Mouse (Mus musculus) erythroid progenitor cell, adult 5-6 weeks (primary cell): ENCODE results near the gene BC061212. TPM values are rescaled to one million over a fixed set of nuclear protein-coding genes. Genes with fewer than 3 reads are reported as not detected.
"Not testable (repeated sequence)": the region's sequence is repeated elsewhere in the genome, so short reads cannot be mapped to it uniquely, and the experiment has no call there.

Experiments used
- ATAC-seq: replicated peaks from 2 replicates; pipeline ENCODE4 v1.8.0; 2016; ENCODE audit warnings: moderate number of reproducible peaks, mild to moderate bottlenecking, moderate TSS enrichment, inconsistent platforms; ENCODE audit not compliant: poor library complexity, low FRiP score, severe bottlenecking
- total RNA-seq, 2 experiments: library from RNA; stranded (forward) in 1 of 2; stranded (reverse) in 1 of 2; fragments of 150-400 nt in 1 of 2; fragments of 186-747, 209-891 nt in 1 of 2; gene quantifications; 2 replicates each; pipeline versions ENCODE4 v1.2.3 to v1.2.4; 2015 to 2017; ENCODE audit warnings: low replicate concordance in 2 of 2

The BC061212 gene
- not detected in 2 replicates for total RNA-seq (2015; ENCODE audit: low replicate concordance)
- not detected in 2 replicates for total RNA-seq (2017; ENCODE audit: low replicate concordance)

DNA sequence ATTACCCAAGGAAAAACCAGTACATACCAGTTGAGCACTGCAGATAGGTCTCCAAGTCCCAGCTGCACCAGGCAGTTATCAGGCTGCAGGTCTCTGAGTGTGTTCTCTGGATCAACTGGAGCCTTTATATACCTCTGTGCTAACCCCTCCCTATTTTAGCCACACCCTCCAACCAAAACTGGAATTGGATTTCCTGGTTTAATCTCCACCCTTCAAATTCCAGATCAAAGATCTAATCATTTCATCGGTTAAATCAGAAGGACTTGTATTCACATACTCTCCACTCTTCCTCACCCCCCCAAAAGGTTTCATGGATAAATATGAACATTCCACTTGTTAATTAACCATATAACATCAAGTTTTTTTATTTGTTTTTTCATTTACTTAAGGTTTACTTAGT is at the start of gene BC061212:
Gene BC061212 (minus strand): TSS at position 101 of the 400 bp plus-strand sequence.
- not testable (repeated sequence) for ATAC-seq

DNA sequence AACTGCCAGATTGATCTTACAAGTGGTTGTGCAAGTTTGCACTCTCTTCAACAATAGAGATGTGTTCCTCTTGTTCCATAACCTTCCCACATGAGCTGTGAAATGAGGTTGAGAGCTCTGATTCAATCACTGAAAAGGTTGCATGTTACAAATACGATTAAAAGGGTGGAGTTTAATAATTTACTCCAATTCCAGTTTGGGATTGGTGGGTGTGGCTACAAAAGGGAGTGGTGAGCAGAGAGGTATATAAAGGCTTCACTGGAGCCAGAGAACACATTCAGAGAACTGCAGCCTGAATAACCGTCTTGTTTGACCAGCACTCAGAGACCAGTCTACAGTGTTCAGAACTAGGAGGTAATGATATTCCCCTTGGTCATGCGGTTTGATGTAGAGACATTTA is 5.7 kb upstream of the BC061212 start, which contains the start of gene Gm6351:
Gene Gm6351 (plus strand): TSS at position 301 of the 400 bp plus-strand sequence.
- not testable (repeated sequence) for ATAC-seq

Other genes with a start within 250 kb of the BC061212 start
- gene Gm7792, start 226.8 kb downstream of the BC061212 start, total RNA-seq (2015; ENCODE audit: low replicate concordance), result not detected in 2 replicates
- gene Gm7792, start 226.8 kb downstream of the BC061212 start, total RNA-seq (2017; ENCODE audit: low replicate concordance), result not detected in 2 replicates
- gene Gm16429, start 141.5 kb downstream of the BC061212 start, total RNA-seq (2015; ENCODE audit: low replicate concordance), result not detected in 2 replicates
- not detected in 2 replicates for gene Gm16429, start 141.5 kb downstream of the BC061212 start, total RNA-seq (2017; ENCODE audit: low replicate concordance)
- not detected in 2 replicates for gene Gm6351, start 5.8 kb upstream of the BC061212 start, total RNA-seq (2015; ENCODE audit: low replicate concordance)
- not detected in 2 replicates for gene Gm6351, start 5.8 kb upstream of the BC061212 start, total RNA-seq (2017; ENCODE audit: low replicate concordance)
- not detected in 2 replicates for gene Gm3106, start 147.5 kb upstream of the BC061212 start, total RNA-seq (2015; ENCODE audit: low replicate concordance)
- gene Gm3106, start 147.5 kb upstream of the BC061212 start, total RNA-seq (2017; ENCODE audit: low replicate concordance), result not detected in 2 replicates
- gene A430089I19Rik, start 236.3 kb upstream of the BC061212 start, total RNA-seq (2015; ENCODE audit: low replicate concordance), result not detected in 2 replicates
- not detected in 2 replicates for gene A430089I19Rik, start 236.3 kb upstream of the BC061212 start, total RNA-seq (2017; ENCODE audit: low replicate concordance)
- gene Gm6502, start 243.9 kb upstream of the BC061212 start, total RNA-seq (2015; ENCODE audit: low replicate concordance), result not detected in 2 replicates
- gene Gm6502, start 243.9 kb upstream of the BC061212 start, total RNA-seq (2017; ENCODE audit: low replicate concordance), result not detected in 2 replicates